Mouse (Mus musculus): Measurements from ENCODE around the gene 1810010D01Rik. TPM values are rescaled to one million over a fixed set of nuclear protein-coding genes. Genes with fewer than 3 reads are reported as not detected.

The 1810010D01Rik gene
- total and polyA plus RNA-seq, 2 experiments from 2014 or later, result 1.6 TPM; not detected in 1

DNA sequence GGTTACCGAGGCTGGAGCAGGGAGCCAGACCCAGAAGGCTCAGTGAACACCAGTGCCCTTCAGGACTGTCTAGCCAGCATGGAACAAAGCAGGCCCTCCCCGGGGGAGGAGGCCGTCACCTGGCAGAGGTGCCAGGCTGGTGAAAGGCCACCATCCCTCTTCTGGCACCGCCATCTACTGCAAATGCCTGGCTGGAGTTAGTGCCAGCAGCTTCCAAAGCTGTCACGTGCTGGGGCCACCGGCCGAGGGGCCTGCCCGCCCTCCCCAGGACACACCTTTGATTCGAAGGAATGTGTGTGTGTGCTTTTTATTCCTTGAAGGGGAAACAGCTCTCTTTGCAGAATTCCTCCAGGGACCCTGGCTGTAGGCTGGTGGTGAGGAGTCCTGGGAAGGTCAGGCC is 23.7 kb upstream of the 1810010D01Rik start:
- Histone ChIP-seq H3K9ac (replicated peaks; ENCODE audit: low read length) (no peak overlapping the region), H3K9me3 (ENCODE audit: low read length) (no peaks in the 10 kb centered on the region), H3K27ac (no peak overlapping the region), H3K4me3 (ENCODE audit: low read length) (no peak overlapping the region), H3K36me3 (ENCODE audit: insufficient read depth, low read length) (no peaks in the 10 kb centered on the region), H3K27me3 (ENCODE audit: insufficient read depth, low read length) (no peaks in the 10 kb centered on the region), H3K4me1 (ENCODE audit: insufficient read depth, low read length) (no peaks in the 10 kb centered on the region), H3K4me2 (ENCODE audit: low read depth, low read length) (no peak overlapping the region)
- WGBS, result 66% methylated on average over 9 of the region's 9 CpGs
- ATAC-seq (no peak), DNase-seq (ENCODE audit: low spot score) (no peak)
- TF ChIP-seq CTCF (IDR thresholded peaks at IDR 0.05; ENCODE audit: low read depth), result no peak

GRCm38 (mm10) chr7:145226641-145227040 is 18.7 kb upstream of the 1810010D01Rik start:
- Histone ChIP-seq H3K36me3 (ENCODE audit: insufficient read depth, low read length) (no peaks in the 10 kb centered on the region), H3K27me3 (ENCODE audit: insufficient read depth, low read length) (no peaks in the 10 kb centered on the region), H3K4me3 (ENCODE audit: low read length) (no peak overlapping the region), H3K4me1 (ENCODE audit: insufficient read depth, low read length) (no peaks in the 10 kb centered on the region), H3K9me3 (ENCODE audit: low read length) (no peaks in the 10 kb centered on the region), H3K9ac (replicated peaks; ENCODE audit: low read length) (no peak overlapping the region), H3K4me2 (ENCODE audit: low read depth, low read length) (no peak overlapping the region), H3K27ac (no peak overlapping the region)
- ATAC-seq, result no peak
- 92% methylated on average over 6 of the region's 6 CpGs for WGBS
- DNase-seq (ENCODE audit: low spot score), result no peak
- no peak for TF ChIP-seq CTCF (IDR thresholded peaks at IDR 0.05; ENCODE audit: low read depth)

GRCm38 (mm10) chr7:145225626-145226025 is 17.7 kb upstream of the 1810010D01Rik start:
- Histone ChIP-seq H3K4me3 (ENCODE audit: low read length) (no peak overlapping the region), H3K27ac (no peak overlapping the region), H3K9me3 (ENCODE audit: low read length) (no peaks in the 10 kb centered on the region), H3K36me3 (ENCODE audit: insufficient read depth, low read length) (no peaks in the 10 kb centered on the region), H3K4me1 (ENCODE audit: insufficient read depth, low read length) (no peaks in the 10 kb centered on the region), H3K4me2 (ENCODE audit: low read depth, low read length) (no peak overlapping the region), H3K9ac (replicated peaks; ENCODE audit: low read length) (no peak overlapping the region), H3K27me3 (ENCODE audit: insufficient read depth, low read length) (no peaks in the 10 kb centered on the region)
- no peak for DNase-seq (ENCODE audit: low spot score)
- WGBS, result 75% methylated on average over 6 of the region's 6 CpGs
- ATAC-seq, result no peak
- TF ChIP-seq CTCF (IDR thresholded peaks at IDR 0.05; ENCODE audit: low read depth), result no peak

DNA sequence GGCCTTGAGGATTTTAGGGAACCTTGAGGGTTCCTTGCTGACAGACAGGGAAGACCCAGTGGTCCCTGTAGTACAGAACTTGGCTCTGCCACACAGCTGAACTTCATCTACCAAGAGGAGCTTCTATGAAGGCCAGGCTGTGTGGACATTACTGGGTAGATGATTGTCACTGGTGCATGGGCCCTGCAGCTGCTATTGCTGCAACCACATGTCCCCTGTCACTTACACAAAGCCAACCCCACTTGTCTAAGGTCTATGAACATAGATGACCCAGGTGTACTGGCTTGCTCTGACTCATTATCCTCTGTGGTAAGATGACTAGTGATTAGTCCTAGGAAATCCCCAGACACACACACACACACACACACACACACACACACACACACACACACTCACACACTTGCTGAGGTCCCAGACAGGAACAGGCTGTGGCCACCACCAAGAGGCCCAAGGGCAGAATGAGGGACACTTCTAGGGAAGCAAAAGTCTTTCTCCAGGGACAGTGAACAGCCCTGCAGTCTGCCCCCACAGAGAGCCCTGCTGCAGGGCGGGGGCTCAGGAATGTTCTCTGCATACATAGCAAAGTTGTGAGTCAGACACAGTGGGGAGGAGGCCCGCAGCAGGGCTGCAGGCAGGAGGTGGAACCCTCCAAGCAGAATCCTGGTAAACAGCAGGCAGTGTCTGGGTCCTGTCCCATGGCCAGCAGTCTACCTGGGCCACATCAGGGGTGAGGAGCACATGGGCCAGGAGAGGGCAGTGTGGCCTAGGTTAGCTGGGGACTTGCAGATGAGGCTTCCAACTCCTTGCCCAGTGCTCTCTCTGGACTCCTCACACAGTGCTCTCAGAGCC is 14.1 kb upstream of the 1810010D01Rik start:
- 35% methylated on average over 2 of the region's 2 CpGs for WGBS
- Histone ChIP-seq H3K9ac (replicated peaks; ENCODE audit: low read length) (no peak overlapping the region), H3K27me3 (ENCODE audit: insufficient read depth, low read length) (no peaks in the 10 kb centered on the region), H3K4me2 (ENCODE audit: low read depth, low read length) (no peak overlapping the region), H3K4me3 (ENCODE audit: low read length) (no peak overlapping the region), H3K9me3 (ENCODE audit: low read length) (no peaks in the 10 kb centered on the region), H3K4me1 (ENCODE audit: insufficient read depth, low read length) (no peaks in the 10 kb centered on the region), H3K27ac (no peak overlapping the region), H3K36me3 (ENCODE audit: insufficient read depth, low read length) (no peaks in the 10 kb centered on the region)
- TF ChIP-seq CTCF (IDR thresholded peaks at IDR 0.05; ENCODE audit: low read depth), result peak; percentile 27; the same call in 1 of the 2 replicates
- 0 out of 2 replicates have a peak, but pooled peaks have one; percentile 7 for ATAC-seq
- DNase-seq (ENCODE audit: low spot score), result no peak

GRCm38 (mm10) chr7:145221346-145221745 is 13.4 kb upstream of the 1810010D01Rik start:
- WGBS, result 82% methylated on average over 2 of the region's 2 CpGs
- DNase-seq (ENCODE audit: low spot score) (no peak), ATAC-seq (no peak)
- H3K27me3 ChIP-seq (ENCODE audit: insufficient read depth, low read length), result no peaks in the 10 kb centered on the region
- no peak overlapping the region for H3K9ac ChIP-seq (replicated peaks; ENCODE audit: low read length)
- no peak overlapping the region for H3K4me3 ChIP-seq (ENCODE audit: low read length)
- no peaks in the 10 kb centered on the region for H3K9me3 ChIP-seq (ENCODE audit: low read length)
- H3K4me2 ChIP-seq (ENCODE audit: low read depth, low read length), result no peak overlapping the region
- H3K4me1 ChIP-seq (ENCODE audit: insufficient read depth, low read length), result no peaks in the 10 kb centered on the region
- no peak overlapping the region for H3K27ac ChIP-seq
- no peak for TF ChIP-seq CTCF (IDR thresholded peaks at IDR 0.05; ENCODE audit: low read depth)
- H3K36me3 ChIP-seq (ENCODE audit: insufficient read depth, low read length), result no peaks in the 10 kb centered on the region

GRCm38 (mm10) chr7:145219420-145219831 is 11.5 kb upstream of the 1810010D01Rik start:
- ATAC-seq (peak; percentile 78; the same call in 1 of the 2 replicates), DNase-seq (ENCODE audit: low spot score) (peak; percentile 64)
- H3K27me3 ChIP-seq (ENCODE audit: insufficient read depth, low read length), result no peaks in the 10 kb centered on the region
- H3K4me1 ChIP-seq (ENCODE audit: insufficient read depth, low read length), result no peaks in the 10 kb centered on the region
- H3K9ac ChIP-seq (replicated peaks; ENCODE audit: low read length), result no peak overlapping the region
- H3K4me3 ChIP-seq (ENCODE audit: low read length), result no peak overlapping the region
- 48% methylated on average over 9 of the region's 9 CpGs for WGBS
- no peak overlapping the region for H3K27ac ChIP-seq
- no peaks in the 10 kb centered on the region for H3K36me3 ChIP-seq (ENCODE audit: insufficient read depth, low read length)
- no peak for TF ChIP-seq CTCF (IDR thresholded peaks at IDR 0.05; ENCODE audit: low read depth)
- no peak overlapping the region for H3K4me2 ChIP-seq (ENCODE audit: low read depth, low read length)
- H3K9me3 ChIP-seq (ENCODE audit: low read length), result no peaks in the 10 kb centered on the region

- Histone ChIP-seq H3K4me3 (ENCODE audit: low read length) (no peak overlapping the region), H3K36me3 (ENCODE audit: insufficient read depth, low read length) (no peaks in the 10 kb centered on the region), H3K4me2 (ENCODE audit: low read depth, low read length) (no peak overlapping the region), H3K9me3 (ENCODE audit: low read length) (no peaks in the 10 kb centered on the region), H3K4me1 (ENCODE audit: insufficient read depth, low read length) (0 out of 2 replicates have a peak, but pooled peaks cover 3% of the 10 kb centered on the region), H3K27me3 (ENCODE audit: insufficient read depth, low read length) (no peaks in the 10 kb centered on the region), H3K27ac (no peak overlapping the region), H3K9ac (replicated peaks; ENCODE audit: low read length) (no peak overlapping the region)
- DNase-seq (ENCODE audit: low spot score) (peak; percentile 27), ATAC-seq (no peak)
- TF ChIP-seq CTCF (IDR thresholded peaks at IDR 0.05; ENCODE audit: low read depth), result peak; percentile 57
- 48% methylated on average over 1 of the region's 1 CpGs for WGBS
Observed at GRCm38 (mm10) chr7:145216591-145216990, 8.7 kb upstream of the 1810010D01Rik start.
